Mouse (Mus musculus) hindbrain, embryonic 11.5 days (tissue): Measurements from ENCODE around the gene Psors1c2. TPM values are rescaled to one million over a fixed set of nuclear protein-coding genes. Genes with fewer than 3 reads are reported as not detected.
"Not testable (repeated sequence)": the region's sequence is repeated elsewhere in the genome, so short reads cannot be mapped to it uniquely, and the experiment has no call there.

Experiments
- ATAC-seq: fragments of 200-750 bp; cut with Nextera tagmentation; 2 replicates; pipeline ENCODE4 v1.8.0; 2017; ENCODE audit warnings: mild to moderate bottlenecking, moderate TSS enrichment, moderate library complexity; ENCODE audit not compliant: low FRiP score
- DNase-seq: peaks from one replicate; pipeline ENCODE4 v3.0.0-alpha.2; 2015; ENCODE audit warnings: low spot score
- H3K27ac ChIP-seq: fragments of 300-500 bp; sonication (generic); 2 replicates; pipeline ENCODE4 v1.5.1; 2014; ENCODE audit warnings: mild to moderate bottlenecking, low read depth, low read length
- H3K27me3 ChIP-seq: fragments of 300-500 bp; sonication (generic); 2 replicates; pipeline ENCODE4 v1.6.1; 2014; ENCODE audit warnings: mild to moderate bottlenecking, low read length, moderate library complexity, mixed read lengths; ENCODE audit not compliant: control insufficient read depth, insufficient read depth
- H3K36me3 ChIP-seq: fragments of 300-500 bp; sonication (generic); 2 replicates; pipeline ENCODE4 v1.6.1; 2014; ENCODE audit warnings: mild to moderate bottlenecking, low read length, moderate library complexity, mixed read lengths; ENCODE audit not compliant: control insufficient read depth, insufficient read depth
- H3K4me1 ChIP-seq: fragments of 300-500 bp; sonication (generic); replicated peaks from 2 replicates; pipeline ENCODE4 v1.6.1; 2014; ENCODE audit warnings: low read length, mixed read lengths; ENCODE audit not compliant: control insufficient read depth, insufficient read depth
- H3K4me2 ChIP-seq: fragments of 300-500 bp; sonication (generic); replicated peaks from 2 replicates; pipeline ENCODE4 v1.6.1; 2014; ENCODE audit warnings: mild to moderate bottlenecking, low read depth, low read length
- H3K4me3 ChIP-seq: fragments of 300-500 bp; sonication (generic); 2 replicates; pipeline ENCODE4 v1.5.1; 2014; ENCODE audit warnings: low read depth, low read length
- H3K9ac ChIP-seq: fragments of 300-500 bp; sonication (generic); 2 replicates; pipeline ENCODE4 v1.6.1; 2014; ENCODE audit warnings: low read depth, low read length
- H3K9me3 ChIP-seq: fragments of 300-500 bp; sonication (generic); 2 replicates; pipeline ENCODE4 v1.6.1; 2016; ENCODE audit warnings: low read length; ENCODE audit not compliant: control insufficient read depth
- WGBS: fragments of 180-500 bp; shearing (Covaris S2); extraction: QIAGEN DNeasy Blood & Tissue Kit; methylation state at CpG from one replicate; pipeline ENCODE4 v1.1.7; 2014; 5-methylcytosine and 5-hydroxymethylcytosine counted together
- polyA plus RNA-seq: library from polyadenylated mRNA; unstranded; fragments of >200 nt; fragmentation: Nextera tagmentation; extraction: Ambion mirVana; gene quantifications from 2 replicates; pipeline ENCODE4 v1.2.1, GENCODE M21; 2014

Gene Psors1c2
- polyA plus RNA-seq, 1 experiment from 2014 or later, result 0.97 TPM

DNA sequence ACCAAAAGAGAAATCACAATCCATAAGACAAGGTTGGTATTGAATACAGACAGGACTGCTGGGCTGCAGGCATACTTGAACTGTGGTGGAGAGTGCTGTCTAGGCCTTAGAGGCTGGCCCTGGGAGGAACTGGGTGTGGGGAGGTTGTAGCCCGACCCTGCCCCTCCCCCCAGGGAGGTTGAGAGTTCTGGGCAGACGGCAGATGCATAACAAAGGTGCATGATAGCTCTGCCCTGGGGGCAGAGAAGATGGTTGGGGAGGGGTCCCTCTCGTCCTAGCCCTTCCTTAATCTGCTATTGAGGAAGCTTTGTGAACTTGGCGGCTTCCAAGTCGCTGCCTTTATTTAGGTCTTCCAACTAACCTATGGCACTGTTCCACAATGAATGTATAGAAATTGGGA is 29.2 kb upstream of the Psors1c2 start:
- H3K9ac ChIP-seq, result no peak overlapping the region
- 20% methylated on average over 5 of the region's 5 CpGs for WGBS
- H3K4me3 ChIP-seq, result no peak overlapping the region
- no peaks in the 10 kb centered on the region for H3K9me3 ChIP-seq
- no peak overlapping the region for H3K4me2 ChIP-seq
- DNase-seq (no peak), ATAC-seq (no peak)
- no peaks in the 10 kb centered on the region for H3K36me3 ChIP-seq
- H3K27ac ChIP-seq, result no peak overlapping the region
- no peaks in the 10 kb centered on the region for H3K4me1 ChIP-seq
- H3K27me3 ChIP-seq, result peaks cover 32% of the 10 kb centered on the region

DNA sequence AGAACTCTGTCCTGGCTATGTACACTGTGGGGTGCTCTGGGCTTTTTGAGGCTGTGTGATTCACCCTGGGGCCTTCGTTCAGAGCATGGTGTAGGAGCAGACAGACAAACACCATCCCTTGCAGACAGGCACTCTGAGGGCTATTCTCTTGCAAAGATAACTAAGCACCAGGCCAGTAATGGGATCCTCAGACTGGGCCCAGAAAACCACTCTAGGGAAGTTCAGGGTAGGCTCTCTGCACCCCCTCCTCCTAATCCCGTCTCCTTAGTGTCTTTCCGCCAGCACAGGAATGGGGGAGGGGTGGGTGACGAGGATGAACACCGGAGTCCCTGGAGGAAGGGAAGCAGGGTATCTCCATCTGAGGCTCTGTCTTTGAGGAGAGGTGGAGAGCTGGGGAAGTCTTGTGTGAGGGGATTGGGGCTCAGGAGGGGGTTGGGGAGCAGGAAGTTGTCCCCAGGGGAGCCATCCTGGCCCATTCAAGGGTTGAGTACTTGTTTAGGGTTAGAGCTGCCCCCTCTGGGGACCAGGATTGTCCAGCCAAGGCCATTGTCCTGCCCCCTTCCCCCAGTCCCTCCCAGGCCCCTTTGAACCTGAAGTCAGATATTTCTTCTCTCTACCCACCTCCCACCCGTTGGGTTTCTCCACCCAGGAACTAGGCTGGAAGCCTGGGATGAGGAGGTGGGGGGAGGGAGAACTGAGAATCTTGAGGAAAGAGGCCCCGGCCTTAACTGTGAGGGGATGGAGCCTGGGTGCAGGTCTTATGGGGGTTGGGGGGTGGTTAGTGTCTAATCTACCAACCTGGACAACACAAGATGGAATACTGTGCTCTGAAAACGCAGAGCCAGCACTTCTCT is 28.1 kb upstream of the Psors1c2 start:
- H3K9me3 ChIP-seq, result no peaks in the 10 kb centered on the region
- WGBS, result 14% methylated on average over 8 of the region's 8 CpGs

DNA sequence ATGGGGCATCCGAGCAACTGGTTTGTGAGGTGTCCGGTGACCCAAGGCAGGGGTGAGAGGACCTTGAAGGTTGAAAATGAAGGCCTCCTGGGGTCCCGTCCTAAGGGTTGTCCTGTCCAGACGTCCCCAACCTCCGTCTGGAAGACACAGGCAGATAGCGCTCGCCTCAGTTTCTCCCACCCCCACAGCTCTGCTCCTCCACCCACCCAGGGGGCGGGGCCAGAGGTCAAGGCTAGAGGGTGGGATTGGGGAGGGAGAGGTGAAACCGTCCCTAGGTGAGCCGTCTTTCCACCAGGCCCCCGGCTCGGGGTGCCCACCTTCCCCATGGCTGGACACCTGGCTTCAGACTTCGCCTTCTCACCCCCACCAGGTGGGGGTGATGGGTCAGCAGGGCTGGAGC is 27.2 kb upstream of the Psors1c2 start, which contains the start of gene Pou5f1:
Gene Pou5f1, plus strand, starts transcription at position 243 of the 400 bp plus-strand sequence.
- Histone ChIP-seq H3K27me3 (peaks cover 32% of the 10 kb centered on the region), H3K4me1 (no peaks in the 10 kb centered on the region), H3K27ac (no peak within 1 kb of the TSS), H3K9me3 (no peaks in the 10 kb centered on the region), H3K9ac (no peak within 1 kb of the TSS), H3K36me3 (no peaks in the 10 kb centered on the region), H3K4me3 (no peak within 1 kb of the TSS), H3K4me2 (no peak within 1 kb of the TSS)
- 22% methylated on average over 13 of the region's 13 CpGs for WGBS
- DNase-seq (no peak), ATAC-seq (no peak)

More for the DNA sequence above, 28.1 kb upstream of the Psors1c2 start:
- Histone ChIP-seq H3K4me3 (no peak overlapping the region), H3K4me1 (no peaks in the 10 kb centered on the region), H3K9ac (no peak overlapping the region), H3K27ac (no peak overlapping the region), H3K4me2 (no peak overlapping the region), H3K27me3 (peaks cover 32% of the 10 kb centered on the region), H3K36me3 (no peaks in the 10 kb centered on the region)
- no peak for ATAC-seq
- DNase-seq, result no peak

DNA sequence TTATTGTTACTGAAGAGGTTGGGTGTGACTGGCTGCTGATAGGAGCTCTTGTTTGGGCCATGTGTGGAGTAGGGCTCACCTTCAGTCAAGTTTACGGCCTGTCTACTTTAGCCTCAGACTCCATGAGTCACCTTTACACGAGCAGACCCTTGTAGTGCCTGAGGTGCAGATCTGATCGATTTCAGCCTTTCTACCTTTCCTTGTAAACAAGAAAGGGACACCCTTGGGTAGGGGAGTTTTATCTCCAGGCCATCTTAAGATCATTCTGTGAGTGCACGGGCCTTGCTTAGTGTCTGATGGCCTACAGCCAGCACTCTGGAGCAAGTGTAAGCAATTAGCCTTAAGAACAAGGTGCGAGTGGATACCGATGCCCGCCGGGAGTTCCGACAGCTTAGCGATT is 26.1 kb upstream of the Psors1c2 start:
- H3K27me3 ChIP-seq, result peaks cover 32% of the 10 kb centered on the region
- WGBS, result 17% methylated on average over 10 of the region's 10 CpGs
- no peaks in the 10 kb centered on the region for H3K4me1 ChIP-seq

DNA sequence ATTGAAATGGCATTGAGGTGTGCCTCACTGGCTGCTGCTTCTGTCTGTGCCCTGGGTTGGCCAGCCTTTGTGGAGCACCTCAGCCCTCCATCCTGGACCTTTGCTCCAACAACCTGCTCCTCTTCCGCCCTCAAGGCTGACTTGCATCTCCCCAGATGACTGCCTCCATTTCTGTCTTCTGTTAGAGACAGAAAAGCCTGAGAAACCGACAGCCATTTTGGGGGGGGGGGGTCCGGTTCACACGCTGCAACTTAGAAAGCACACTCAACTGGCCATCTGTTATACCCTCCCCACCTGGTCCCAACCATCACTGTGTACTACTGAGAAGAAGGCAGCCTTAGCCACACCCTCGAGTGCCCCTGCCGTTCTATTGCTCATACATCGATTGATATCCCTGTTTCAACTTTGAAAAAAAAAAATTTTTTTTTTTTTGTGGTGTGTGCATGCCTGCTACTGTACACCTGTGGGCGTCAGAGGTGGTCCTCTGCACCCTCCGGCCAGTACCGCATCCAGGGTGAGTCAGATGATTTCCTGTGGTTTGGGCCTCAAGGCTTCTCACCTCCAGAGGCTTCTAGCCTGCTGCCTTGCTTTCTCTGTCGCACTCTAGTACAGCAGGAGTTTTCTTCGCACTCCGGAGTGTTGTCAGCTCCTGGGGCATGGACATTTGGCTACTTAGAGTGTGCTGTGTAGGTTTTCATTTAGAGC is 25.3 kb upstream of the Psors1c2 start:
- no peak for ATAC-seq
- H3K27me3 ChIP-seq, result peaks cover 32% of the 10 kb centered on the region
- no peak for DNase-seq
- no peaks in the 10 kb centered on the region for H3K36me3 ChIP-seq
- no peak overlapping the region for H3K9ac ChIP-seq
- H3K27ac ChIP-seq, result no peak overlapping the region
- H3K4me2 ChIP-seq, result no peak overlapping the region
- H3K4me1 ChIP-seq, result no peaks in the 10 kb centered on the region
- no peaks in the 10 kb centered on the region for H3K9me3 ChIP-seq
- 26% methylated on average over 13 of the region's 13 CpGs for WGBS
- no peak overlapping the region for H3K4me3 ChIP-seq

More for the DNA sequence above, 26.1 kb upstream of the Psors1c2 start:
- Histone ChIP-seq H3K27ac (no peak overlapping the region), H3K9ac (no peak overlapping the region), H3K9me3 (no peaks in the 10 kb centered on the region), H3K4me3 (no peak overlapping the region), H3K36me3 (no peaks in the 10 kb centered on the region), H3K4me2 (no peak overlapping the region)
- no peak for ATAC-seq
- DNase-seq, result no peak

- not testable (repeated sequence) for H3K36me3 ChIP-seq, ATAC-seq, H3K9ac ChIP-seq, H3K9me3 ChIP-seq, H3K27ac ChIP-seq, H3K4me1 ChIP-seq, H3K4me3 ChIP-seq, H3K4me2 ChIP-seq, DNase-seq
- WGBS, result 46% methylated on average over 3 of the region's 5 CpGs
- H3K27me3 ChIP-seq, result peaks cover 32% of the 10 kb centered on the region
Measured at GRCm38 (mm10) chr17:35508279-35508678, 24.7 kb upstream of the Psors1c2 start.

DNA sequence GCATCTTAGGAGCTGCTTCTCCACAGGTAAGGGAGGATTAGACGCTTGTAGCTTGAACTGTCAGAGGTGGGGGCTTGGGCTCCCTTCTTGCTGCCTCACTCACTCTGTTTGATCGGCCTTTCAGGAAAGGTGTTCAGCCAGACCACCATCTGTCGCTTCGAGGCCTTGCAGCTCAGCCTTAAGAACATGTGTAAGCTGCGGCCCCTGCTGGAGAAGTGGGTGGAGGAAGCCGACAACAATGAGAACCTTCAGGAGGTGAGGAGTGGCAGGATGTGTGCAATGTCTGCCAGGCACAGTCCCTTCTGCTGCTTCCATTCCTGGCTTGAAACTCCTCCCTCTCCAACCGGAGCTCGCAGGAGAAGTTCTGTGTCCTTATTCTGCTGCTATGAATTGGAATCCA is 23.7 kb upstream of the Psors1c2 start:
- 52% methylated on average over 8 of the region's 8 CpGs for WGBS
- Histone ChIP-seq H3K4me2 (no peak overlapping the region), H3K27me3 (peaks cover 32% of the 10 kb centered on the region), H3K9me3 (no peaks in the 10 kb centered on the region), H3K36me3 (no peaks in the 10 kb centered on the region), H3K4me1 (no peaks in the 10 kb centered on the region), H3K9ac (no peak overlapping the region), H3K4me3 (no peak overlapping the region), H3K27ac (no peak overlapping the region)
- no peak for DNase-seq
- ATAC-seq, result no peak

GRCm38 (mm10) chr17:35512916-35513626 is 19.9 kb upstream of the Psors1c2 start:
- Histone ChIP-seq H3K9ac (no peak overlapping the region), H3K4me2 (no peak overlapping the region), H3K27me3 (peaks cover under 1% of the 10 kb centered on the region; the same call in 1 of the 2 replicates), H3K27ac (no peak overlapping the region), H3K4me1 (peaks cover 3% of the 10 kb centered on the region), H3K4me3 (no peak overlapping the region), H3K36me3 (no peaks in the 10 kb centered on the region), H3K9me3 (no peaks in the 10 kb centered on the region)
- ATAC-seq (no peak), DNase-seq (no peak)
- WGBS, result 92% methylated on average over 7 of the region's 7 CpGs
